Mouse (Mus musculus) liver, postnatal 0 days (tissue): ENCODE measurements around the gene Tcerg1l.

ENCODE experiments used
- CTCF ChIP-seq: sonication (generic); IDR thresholded peaks from 2 replicates; pipeline ENCODE4 v1.5.1; 2016; ENCODE audit warnings: antibody characterized with exemption, low read depth
- EP300 ChIP-seq: IDR thresholded peaks from 2 replicates; pipeline ENCODE4 v1.6.1; 2016; ENCODE audit warnings: antibody characterized with exemption, low read depth, mild to moderate bottlenecking

DNA sequence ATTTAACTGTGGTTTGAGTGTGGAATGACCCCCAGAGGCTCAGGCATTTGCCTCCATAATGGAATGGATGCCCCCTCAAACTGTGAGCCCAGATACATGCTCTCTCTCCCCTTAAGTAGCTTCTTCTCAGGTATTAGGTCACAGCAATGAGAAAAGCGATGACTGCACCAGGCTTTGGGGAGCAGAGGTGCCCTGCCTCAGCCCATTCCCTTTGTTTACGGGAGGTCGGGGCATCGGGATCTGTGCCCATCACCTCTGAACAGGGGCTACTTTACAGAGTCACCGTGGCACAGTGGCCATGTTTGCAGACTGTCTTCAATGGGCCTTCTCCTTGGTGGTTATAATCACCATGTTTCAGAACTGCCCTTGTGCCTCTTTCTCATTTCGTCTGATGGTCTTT is 7.6 kb downstream of the Tcerg1l start:
- no peak for TF ChIP-seq CTCF
- TF ChIP-seq EP300: no peak
